Mouse (Mus musculus) brain, adult 10 weeks (tissue): ENCODE data around the gene Tmem47. TPM values are rescaled to one million over a fixed set of nuclear protein-coding genes. Genes with fewer than 3 reads are reported as not detected.

ENCODE experiments used
- polyA plus RNA-seq: library from polyadenylated mRNA; stranded (reverse); fragments of 350-450 nt; fragmentation: Illumina TruSeq; extraction: RNeasy Lipid Tissue Mini Kit (QIAGEN cat#74804); gene quantifications from one replicate; pipeline ENCODE4 v1.2.3, GENCODE M21; 2015; ENCODE audit warnings: low read depth, low replicate concordance

Gene Tmem47
- 100 TPM for polyA plus RNA-seq

GRCm38 (mm10) chrX:81070210-81070803 lies at the start of gene Tmem47:
Gene Tmem47 (plus strand): TSS chrX:81070698.

